Mouse (Mus musculus): ENCODE measurements around the gene Elmo1.

The Elmo1 gene

DNA sequence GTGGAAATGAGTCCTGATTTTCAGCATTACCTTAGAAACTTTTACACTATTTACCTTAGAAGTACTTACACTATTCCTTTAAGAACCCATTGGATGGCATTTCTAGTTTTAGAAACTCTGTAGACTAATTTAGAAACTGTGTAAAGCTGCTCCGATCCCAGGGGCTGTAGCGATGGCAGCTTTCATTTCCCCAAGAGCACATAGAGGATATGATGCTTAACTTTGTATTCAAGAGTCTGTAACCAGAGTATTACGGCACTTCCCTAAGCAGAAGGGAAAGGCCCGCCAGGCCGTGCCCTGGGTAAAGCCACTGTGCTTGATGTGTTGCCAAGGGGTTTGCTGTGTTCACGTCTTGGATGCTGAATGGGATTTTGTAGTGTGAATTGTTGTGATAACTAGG lies 222.9 kb downstream of the Elmo1 start:
- no peak for DNase-seq (ENCODE audit: low read depth, low spot score)

GRCm38 (mm10) chr13:20316139-20316538 lies 225.7 kb downstream of the Elmo1 start:
- DNase-seq (ENCODE audit: low read depth, low spot score): no peak

DNA sequence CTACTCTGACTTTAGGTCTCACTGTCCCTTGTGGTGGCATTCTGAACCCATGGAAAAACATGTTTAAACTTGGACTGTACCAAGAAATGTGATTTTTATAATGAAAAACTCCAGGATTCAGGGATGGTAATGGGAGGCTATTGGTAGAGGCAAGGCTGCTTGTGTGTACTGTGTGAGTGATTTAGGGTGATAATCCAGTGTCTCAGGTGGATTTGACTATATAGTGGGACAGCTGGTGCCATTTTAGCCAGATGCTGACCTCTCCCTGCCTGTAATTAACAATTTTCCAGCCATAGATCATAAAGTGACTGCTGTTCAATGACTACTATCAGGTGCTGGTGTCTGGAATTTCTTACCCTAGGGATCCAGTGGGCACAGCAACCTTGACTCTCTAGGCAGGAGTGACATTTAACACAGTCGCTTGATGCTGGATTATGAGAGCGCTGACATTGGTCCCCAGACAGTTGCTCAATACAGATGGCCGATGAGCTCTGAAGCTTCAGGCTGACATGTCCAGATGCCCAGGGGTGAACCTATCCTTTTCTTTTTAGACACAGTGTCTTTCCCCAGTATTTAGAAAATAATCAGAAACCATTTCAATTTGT lies 228.3 kb downstream of the Elmo1 start:
- DNase-seq (ENCODE audit: low read depth, low spot score): no peak

- DNase-seq (ENCODE audit: low read depth, low spot score): no peak
These were observed 229.8 kb downstream of the Elmo1 start for GRCm38 (mm10) chr13:20320232-20320631.

- no peak for DNase-seq (ENCODE audit: low read depth, low spot score)
These were observed 233.1 kb downstream of the Elmo1 start for GRCm38 (mm10) chr13:20323478-20323877.

- no peak for DNase-seq (ENCODE audit: low read depth, low spot score)
These were observed 236.7 kb downstream of the Elmo1 start for GRCm38 (mm10) chr13:20327064-20327463.

- no peak for DNase-seq (ENCODE audit: low read depth, low spot score)
These were observed 237.6 kb downstream of the Elmo1 start for GRCm38 (mm10) chr13:20327975-20328374.

DNA sequence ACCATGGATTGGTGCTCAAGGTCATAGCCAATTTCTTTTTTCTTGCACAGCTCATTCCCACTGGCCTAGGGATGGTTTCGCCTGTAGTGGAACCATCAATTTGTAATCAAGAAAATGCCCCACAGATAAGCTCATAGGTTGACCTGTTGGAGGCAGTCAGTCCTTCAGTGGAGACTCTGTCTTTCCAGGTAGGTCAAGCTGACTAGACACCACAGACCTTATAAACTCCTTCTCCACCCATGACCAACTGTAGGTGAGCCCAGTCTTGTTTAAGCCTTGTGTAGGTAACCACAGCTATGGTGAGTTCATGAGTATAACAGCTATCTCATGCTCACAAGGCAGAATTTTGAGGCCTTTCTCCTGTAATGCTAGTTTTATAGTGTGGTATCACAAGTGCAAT lies 238.3 kb downstream of the Elmo1 start:
- no peak for DNase-seq (ENCODE audit: low read depth, low spot score)

DNA sequence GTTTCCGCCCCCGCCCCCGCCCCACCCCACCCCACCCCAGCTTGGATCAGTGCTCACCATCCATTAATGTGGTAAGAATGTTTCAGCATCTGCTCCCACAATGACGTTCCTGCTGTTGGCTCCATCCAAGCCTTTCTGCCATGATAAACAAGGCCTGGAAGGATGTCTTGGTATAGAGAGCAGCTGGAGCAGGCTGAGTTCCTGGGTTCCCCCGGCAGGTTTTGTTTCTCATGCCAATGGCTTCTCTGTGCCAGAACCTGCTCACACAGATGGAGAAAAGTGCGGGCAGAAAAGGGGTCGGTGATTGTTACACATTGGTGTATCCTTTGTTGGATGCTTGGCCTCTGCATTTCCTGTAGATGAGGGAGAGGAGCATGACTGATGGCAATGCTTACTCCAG lies 240.6 kb downstream of the Elmo1 start:
- DNase-seq (ENCODE audit: low read depth, low spot score): no peak

- DNase-seq (ENCODE audit: low read depth, low spot score): no peak
These were observed 244.9 kb downstream of the Elmo1 start for GRCm38 (mm10) chr13:20335051-20335888.

GRCm38 (mm10) chr13:20335889-20336497 lies 245.6 kb downstream of the Elmo1 start:
- no peak for DNase-seq (ENCODE audit: low read depth, low spot score)

DNA sequence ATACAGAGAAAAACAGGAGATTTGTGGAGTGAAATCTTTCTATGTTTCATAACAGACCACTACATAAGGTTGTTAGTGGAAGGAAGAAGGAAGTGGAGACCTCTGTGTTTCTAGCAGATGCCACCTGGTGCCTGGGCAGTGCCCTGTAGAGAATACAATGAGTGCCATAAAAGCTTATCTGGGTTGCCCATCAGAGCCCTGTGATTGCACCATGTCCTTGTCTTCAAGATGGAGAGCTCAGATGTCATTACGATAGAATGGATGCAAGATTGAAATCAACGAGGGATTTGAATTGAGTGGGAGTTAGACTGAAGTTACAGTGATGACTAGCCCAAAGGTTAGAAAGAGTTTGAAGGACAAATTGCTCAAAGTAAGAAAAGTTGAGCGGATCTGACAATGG lies 252.5 kb downstream of the Elmo1 start:
- no peak for DNase-seq (ENCODE audit: low read depth, low spot score)

GRCm38 (mm10) chr13:20349754-20350153 lies 259.4 kb downstream of the Elmo1 start:
- DNase-seq (ENCODE audit: low read depth, low spot score): no peak

DNA sequence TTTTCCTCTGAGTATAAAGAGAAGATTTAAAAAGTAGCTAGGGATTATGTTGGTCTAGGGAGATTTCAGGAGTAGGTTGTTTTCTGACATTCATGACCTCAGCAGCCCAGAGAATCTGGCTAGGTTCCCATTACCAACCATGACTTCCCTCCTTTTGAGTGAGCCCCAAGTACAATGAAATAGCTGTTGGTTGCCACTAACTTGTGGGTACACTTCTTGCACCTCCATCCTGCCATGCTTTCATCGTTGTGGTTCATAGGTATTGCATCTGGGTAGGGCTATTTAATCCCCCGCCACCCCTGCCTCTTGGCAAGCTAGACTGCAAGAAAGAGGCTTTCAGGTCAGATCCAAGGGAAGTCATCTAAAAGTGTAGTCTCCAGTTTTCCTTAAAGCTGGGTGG lies 262.2 kb downstream of the Elmo1 start:
- no peak for DNase-seq (ENCODE audit: low read depth, low spot score)

DNA sequence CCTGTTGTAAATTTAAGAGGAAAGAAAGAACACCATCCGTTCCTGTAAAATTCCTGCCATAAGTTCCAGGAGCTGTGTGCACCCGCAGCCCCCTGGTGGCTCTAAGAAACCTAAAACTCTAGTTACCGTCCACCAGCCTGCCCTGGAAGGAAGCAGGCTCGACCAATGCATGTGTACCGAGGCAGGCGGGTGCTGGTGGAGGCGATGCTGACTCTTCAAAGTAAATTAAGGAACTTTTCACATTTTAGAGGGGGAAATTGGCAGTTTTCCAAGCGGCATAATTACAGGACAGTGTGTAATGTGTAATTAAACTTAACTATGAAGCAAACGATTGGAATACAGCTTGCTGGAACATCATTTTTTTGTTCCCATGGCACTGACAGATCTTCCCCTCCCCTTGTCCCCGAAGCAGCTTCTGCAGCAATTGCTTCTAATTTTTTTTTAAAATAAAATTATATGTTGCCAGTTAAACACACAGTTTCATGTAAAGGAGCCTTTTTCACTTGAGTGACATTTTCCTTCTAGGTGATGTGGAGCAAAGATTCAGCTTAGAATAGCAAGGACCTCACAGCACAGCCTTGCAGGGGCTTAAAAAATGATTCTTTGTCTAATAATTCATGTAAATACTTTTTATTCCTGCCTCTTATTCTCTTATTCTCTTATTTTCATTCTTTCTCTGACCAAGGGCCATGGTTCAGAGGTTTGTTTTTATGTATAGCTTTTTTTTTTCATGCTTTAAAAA lies 263.6 kb downstream of the Elmo1 start:
- no peak for DNase-seq (ENCODE audit: low read depth, low spot score)

- DNase-seq (ENCODE audit: low read depth, low spot score): no peak
These were observed 264.2 kb downstream of the Elmo1 start for GRCm38 (mm10) chr13:20354604-20354999.

DNA sequence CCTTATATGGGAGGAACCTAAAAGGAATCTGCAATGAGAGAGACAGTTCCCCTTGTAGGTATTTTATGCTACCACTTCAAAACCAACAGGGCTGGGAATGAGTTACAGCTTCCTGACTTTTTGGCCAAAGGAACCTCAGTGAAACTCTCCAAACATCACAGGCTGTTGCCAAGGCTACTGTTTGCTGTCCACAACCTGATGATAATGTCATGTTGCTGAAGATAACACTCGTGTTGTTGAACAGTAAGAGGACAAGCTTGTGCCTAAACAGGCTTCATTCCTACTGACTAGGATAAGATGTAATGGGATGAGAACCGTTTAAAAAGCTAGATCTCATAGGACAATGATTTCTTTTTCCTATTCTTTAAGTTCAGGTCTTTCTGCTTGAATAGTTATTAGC lies 272.1 kb downstream of the Elmo1 start:
- no peak for DNase-seq (ENCODE audit: low read depth, low spot score)

GRCm38 (mm10) chr13:20365828-20366593 lies 275.6 kb downstream of the Elmo1 start:
- DNase-seq (ENCODE audit: low read depth, low spot score): no peak

DNA sequence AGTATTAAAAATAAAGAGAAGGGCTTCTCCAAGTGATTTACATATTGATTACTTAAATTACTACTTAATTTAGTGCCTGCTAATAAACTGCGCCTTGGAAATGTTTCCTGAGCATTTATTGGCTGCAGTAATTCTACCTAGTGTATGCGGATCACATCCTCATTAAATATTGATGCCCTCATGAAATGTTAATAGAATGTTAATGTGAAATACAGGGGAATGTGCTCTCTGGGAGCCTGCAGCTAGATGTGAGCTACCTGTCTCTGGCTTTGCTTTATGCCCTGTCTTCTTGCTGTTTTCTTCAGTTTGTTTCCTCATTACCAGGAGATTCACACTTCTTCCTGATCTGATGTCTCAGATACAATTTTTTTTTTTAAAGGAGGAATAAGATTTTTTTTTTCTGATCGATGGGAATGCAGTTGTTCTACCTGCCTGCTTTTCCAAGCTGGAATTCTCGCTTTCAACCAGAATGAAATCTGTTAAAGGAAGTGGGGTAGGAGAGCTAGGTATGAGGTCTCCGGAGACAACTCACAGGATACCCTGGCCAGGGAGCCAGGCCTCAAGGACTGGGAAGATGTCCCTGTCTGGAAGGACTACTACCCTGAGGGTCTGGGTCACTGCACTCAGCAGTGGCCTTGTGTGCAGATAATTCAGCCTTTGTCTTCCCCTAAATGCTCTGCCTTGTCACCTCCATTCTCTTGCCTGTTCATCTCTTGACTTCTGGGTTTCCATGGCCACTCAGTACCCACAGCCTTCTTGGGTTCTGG lies 279.8 kb downstream of the Elmo1 start:
- DNase-seq (ENCODE audit: low read depth, low spot score): no peak

DNA sequence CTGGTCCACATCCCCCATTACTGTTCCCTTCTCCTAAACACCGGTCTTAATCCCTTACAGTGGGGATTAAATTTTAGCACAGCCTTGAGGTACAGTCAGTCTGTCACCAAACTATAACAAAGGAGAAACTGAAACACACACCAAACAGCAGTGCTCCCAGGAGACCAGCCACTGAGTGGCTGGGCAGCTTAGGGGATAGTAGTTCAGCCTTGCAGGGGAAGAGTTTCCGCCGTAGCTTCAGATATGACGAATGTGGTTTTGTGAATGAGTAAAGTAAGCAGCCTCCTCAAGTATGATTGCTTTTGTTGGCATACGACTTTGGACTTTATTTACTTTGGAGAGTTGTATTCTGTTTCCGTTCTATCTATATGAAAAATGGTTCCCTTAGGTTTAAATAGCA lies 281.1 kb downstream of the Elmo1 start:
- peak; percentile 49 for DNase-seq (ENCODE audit: low read depth, low spot score)

GRCm38 (mm10) chr13:20372335-20372734 lies 281.9 kb downstream of the Elmo1 start:
- peak; percentile 73 for DNase-seq (ENCODE audit: low read depth, low spot score)
